Mouse (Mus musculus) heart, embryonic 10.5 days (tissue): ENCODE data around the gene Ssbp4. TPM values are rescaled to one million over a fixed set of nuclear protein-coding genes. Genes with fewer than 3 reads are reported as not detected.

Experiments used
- DNase-seq: peaks from one replicate; pipeline ENCODE4 v3.0.0-alpha.2; 2017; ENCODE audit warnings: low spot score
- H3K27ac ChIP-seq: fragments of 300-500 bp; sonication (generic); 2 replicates; pipeline ENCODE4 v1.5.1; 2016; ENCODE audit warnings: mild to moderate bottlenecking
- H3K27me3 ChIP-seq: fragments of 300-500 bp; sonication (generic); 2 replicates; pipeline ENCODE4 v1.6.1; 2016; ENCODE audit warnings: mild to moderate bottlenecking; ENCODE audit not compliant: poor library complexity, insufficient read depth, severe bottlenecking
- H3K36me3 ChIP-seq: fragments of 300-500 bp; sonication (generic); 2 replicates; pipeline ENCODE4 v1.6.1; 2016; ENCODE audit warnings: mild to moderate bottlenecking, moderate library complexity
- H3K4me1 ChIP-seq: fragments of 300-500 bp; sonication (generic); 2 replicates; pipeline ENCODE4 v1.6.1; 2016; ENCODE audit warnings: mild to moderate bottlenecking
- H3K4me3 ChIP-seq: fragments of 300-500 bp; sonication (generic); 2 replicates; pipeline ENCODE4 v1.5.1; 2016; ENCODE audit warnings: mild to moderate bottlenecking, moderate library complexity
- H3K9me3 ChIP-seq: fragments of 300-500 bp; sonication (generic); 2 replicates; pipeline ENCODE4 v1.6.1; 2016; ENCODE audit warnings: mild to moderate bottlenecking, moderate library complexity
- WGBS: fragments of 180-500 bp; shearing (Covaris S2); methylation state at CpG from one replicate; pipeline ENCODE4 v1.1.7; 2016; 5-methylcytosine and 5-hydroxymethylcytosine counted together
- polyA plus RNA-seq: library from polyadenylated mRNA; unstranded; fragments of >200 nt; fragmentation: Nextera tagmentation; extraction: Ambion mirVana; gene quantifications from 2 replicates; pipeline ENCODE4 v1.2.1, GENCODE M21; 2016

The Ssbp4 gene
- polyA plus RNA-seq, 1 experiment from 2014 or later: 107 TPM

DNA sequence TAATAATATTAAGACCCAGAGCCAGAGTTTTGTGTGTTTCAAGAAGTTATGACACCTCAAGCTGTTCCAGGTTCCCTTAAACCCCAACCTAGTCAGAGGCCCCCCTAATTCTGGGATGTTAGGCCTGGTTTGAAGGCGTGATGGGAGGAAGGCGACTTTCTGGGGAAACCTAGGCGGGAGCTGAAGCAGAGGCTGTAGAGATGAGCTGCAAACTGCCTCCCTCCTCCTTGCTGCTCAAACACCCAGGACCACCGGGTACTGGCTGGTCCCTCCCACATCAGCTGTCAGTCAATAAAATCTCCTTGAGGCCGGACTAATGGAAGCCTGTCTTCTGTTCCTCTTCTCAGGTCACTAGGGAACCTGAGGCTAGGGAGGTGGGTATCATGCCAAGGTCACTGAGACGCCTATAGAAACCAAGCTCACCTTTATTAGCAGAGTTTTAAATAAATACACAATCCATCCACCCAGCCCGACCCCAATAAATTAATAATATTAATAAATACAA lies 20.4 kb upstream of the Ssbp4 start:
- Histone ChIP-seq H3K36me3 (no peaks in the 10 kb centered on the region), H3K27me3 (peaks cover 25% of the 10 kb centered on the region), H3K27ac (peak overlapping the region; percentile 88), H3K4me3 (peak overlapping the region; percentile 69), H3K9me3 (no peaks in the 10 kb centered on the region), H3K4me1 (peaks cover 37% of the 10 kb centered on the region)
- no peak for DNase-seq
- 54% methylated on average over 7 of the region's 7 CpGs for WGBS

DNA sequence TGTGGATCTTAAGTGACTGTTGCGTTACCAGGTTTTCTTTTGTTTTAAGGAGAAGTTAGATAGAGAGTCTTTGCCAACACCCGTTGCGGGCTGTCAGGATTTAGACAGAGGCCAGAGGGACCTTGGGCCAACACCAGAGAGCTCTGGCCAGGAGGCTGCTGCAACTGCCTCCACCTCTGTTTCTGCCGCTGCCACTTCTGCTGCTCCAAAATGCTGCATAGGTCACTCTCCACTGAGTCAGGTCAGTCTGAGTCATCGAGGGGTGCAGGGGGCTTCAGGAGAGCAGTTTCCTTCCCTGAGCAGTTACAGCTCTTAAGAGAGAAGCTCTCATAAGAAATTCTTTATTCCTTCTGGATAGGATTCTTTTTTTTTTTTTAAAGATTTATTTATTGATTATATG lies 18.4 kb upstream of the Ssbp4 start:
- DNase-seq: no peak
- H3K36me3 ChIP-seq: no peaks in the 10 kb centered on the region
- no peak overlapping the region for H3K4me3 ChIP-seq
- H3K9me3 ChIP-seq: no peaks in the 10 kb centered on the region
- 78% methylated on average over 5 of the region's 5 CpGs for WGBS
- H3K4me1 ChIP-seq: peaks cover 30% of the 10 kb centered on the region
- H3K27ac ChIP-seq: no peak overlapping the region
- H3K27me3 ChIP-seq: peaks cover 25% of the 10 kb centered on the region

DNA sequence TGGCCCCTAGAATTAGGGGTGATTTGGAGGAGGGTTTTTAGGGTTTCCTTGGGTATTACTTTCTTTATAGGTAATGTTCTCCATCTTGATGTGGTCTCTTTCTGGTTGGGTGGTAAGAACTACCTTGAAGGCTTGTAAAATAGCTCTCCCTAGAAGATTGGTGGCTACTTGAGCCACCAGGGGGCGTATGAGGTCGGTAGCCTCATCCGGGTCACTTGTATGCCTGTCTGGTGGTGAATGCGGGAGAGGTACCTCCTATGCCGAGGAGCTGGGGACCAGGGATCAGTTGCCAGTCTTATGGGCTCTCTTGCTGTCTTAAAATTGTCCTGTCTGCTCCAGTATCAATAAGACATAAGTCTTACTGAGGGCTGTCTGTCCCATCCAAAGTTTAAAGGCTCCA lies 16.4 kb upstream of the Ssbp4 start:
- H3K4me1 ChIP-seq: peaks cover 27% of the 10 kb centered on the region
- no peaks in the 10 kb centered on the region for H3K36me3 ChIP-seq
- H3K27ac ChIP-seq: no peak overlapping the region
- 16% methylated on average over 5 of the region's 5 CpGs for WGBS
- peaks cover 29% of the 10 kb centered on the region for H3K27me3 ChIP-seq
- no peaks in the 10 kb centered on the region for H3K9me3 ChIP-seq
- H3K4me3 ChIP-seq: no peak overlapping the region
- no peak for DNase-seq

DNA sequence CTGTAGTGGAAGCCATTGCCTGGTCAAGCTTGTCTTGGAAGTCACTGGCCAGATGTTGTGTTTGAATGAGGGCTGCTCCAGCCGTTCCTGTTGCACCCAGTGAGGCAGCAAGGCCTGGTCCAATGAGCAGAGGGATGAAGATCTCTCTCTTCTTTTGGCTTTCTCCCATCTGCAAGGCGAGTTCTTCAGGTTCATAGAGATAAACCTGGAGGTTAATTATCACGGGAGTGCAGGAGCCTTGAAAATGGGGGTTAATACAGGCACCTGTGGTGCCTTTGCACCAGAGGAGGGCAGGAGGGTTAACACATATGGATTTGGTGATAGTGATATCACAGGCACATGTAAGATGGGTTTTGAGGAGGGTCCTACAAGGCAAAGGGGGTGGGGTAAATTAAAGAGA lies 13.5 kb upstream of the Ssbp4 start:
- Histone ChIP-seq H3K27me3 (peaks cover 34% of the 10 kb centered on the region), H3K4me1 (peaks cover 33% of the 10 kb centered on the region), H3K27ac (no peak overlapping the region), H3K9me3 (no peaks in the 10 kb centered on the region), H3K36me3 (no peaks in the 10 kb centered on the region), H3K4me3 (no peak overlapping the region)
- WGBS: 38% methylated on average over 3 of the region's 3 CpGs
- DNase-seq: peak; percentile 85

DNA sequence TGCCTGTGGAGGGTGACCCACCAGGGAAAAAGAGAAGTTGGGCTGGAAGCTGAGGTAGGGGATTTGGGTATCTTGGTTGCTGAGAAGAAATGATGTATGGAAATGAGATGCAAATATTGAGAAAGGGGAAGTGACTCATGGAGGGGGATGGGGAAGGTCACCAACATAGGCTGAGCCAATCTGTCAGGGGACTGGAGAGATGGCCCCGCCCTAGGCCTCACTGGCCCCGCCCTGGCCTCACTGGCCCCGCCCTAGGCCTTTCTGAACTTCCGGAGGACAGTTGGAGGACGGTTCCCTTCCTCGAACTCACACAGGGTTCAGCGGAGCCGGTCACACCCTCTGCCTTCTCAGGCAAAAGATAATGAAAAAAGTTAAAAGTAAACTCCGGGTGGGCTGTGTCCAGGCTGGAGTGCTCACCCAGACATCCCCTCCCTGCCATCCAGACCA lies 10.2 kb upstream of the Ssbp4 start:
- WGBS: 22% methylated on average over 9 of the region's 9 CpGs
- Histone ChIP-seq H3K9me3 (no peaks in the 10 kb centered on the region), H3K4me1 (peaks cover 42% of the 10 kb centered on the region), H3K27me3 (peaks cover 34% of the 10 kb centered on the region), H3K27ac (peak overlapping the region; percentile 57), H3K4me3 (peak overlapping the region; percentile 4; the same call in 1 of the 2 replicates), H3K36me3 (no peaks in the 10 kb centered on the region)
- DNase-seq: peak; percentile 93

DNA sequence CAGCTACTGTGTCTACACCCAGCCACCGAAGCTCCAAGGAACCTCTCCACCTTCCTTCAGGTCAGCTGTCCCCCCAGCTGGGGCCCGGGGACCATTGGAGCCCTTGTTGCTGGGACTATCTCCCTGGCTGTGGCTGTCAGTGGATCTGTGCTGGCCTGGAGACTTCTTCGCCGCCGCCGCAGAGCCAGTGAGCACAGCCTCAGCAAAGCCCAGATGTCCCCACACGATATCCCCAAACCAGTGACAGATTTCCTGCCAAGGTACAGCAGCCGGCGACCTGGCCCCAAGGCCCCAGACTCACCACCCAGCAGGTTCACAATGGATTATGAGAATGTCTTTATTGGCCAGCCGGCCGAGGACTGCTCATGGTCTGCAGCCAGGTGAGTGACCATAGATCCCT lies 9.3 kb upstream of the Ssbp4 start:
- H3K27ac ChIP-seq: peak overlapping the region; percentile 57
- H3K9me3 ChIP-seq: no peaks in the 10 kb centered on the region
- no peaks in the 10 kb centered on the region for H3K36me3 ChIP-seq
- peaks cover 42% of the 10 kb centered on the region for H3K4me1 ChIP-seq
- peaks cover 33% of the 10 kb centered on the region for H3K27me3 ChIP-seq
- 74% methylated on average over 11 of the region's 11 CpGs for WGBS
- H3K4me3 ChIP-seq: 0 out of 2 replicates have a peak overlapping the region, but pooled peaks have one; percentile 7
- DNase-seq: no peak

DNA sequence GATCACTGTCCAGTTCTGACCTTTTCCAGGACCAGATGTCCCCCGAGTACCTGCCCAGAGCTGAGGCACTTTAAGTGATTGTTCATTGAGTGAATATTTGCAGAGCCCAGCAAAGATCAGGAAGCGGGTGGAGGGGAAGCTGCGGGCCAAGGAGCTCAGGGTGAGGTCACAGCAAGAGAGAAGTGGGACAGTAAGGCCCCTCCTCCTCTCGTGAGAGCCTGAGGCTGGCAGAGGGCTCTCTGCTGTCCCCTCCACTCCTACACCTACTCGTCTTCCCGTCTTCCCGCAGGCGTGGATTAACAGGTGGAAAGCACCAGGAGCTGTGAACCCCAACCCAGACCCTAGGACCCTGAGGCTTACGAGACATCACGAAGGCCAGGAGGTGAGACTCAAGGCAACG lies 8.0 kb upstream of the Ssbp4 start:
- DNase-seq: no peak
- Histone ChIP-seq H3K27me3 (peaks cover 20% of the 10 kb centered on the region), H3K27ac (no peak overlapping the region), H3K4me3 (no peak overlapping the region), H3K4me1 (peaks cover 44% of the 10 kb centered on the region), H3K9me3 (no peaks in the 10 kb centered on the region), H3K36me3 (no peaks in the 10 kb centered on the region)
- WGBS: 47% methylated on average over 11 of the region's 11 CpGs

DNA sequence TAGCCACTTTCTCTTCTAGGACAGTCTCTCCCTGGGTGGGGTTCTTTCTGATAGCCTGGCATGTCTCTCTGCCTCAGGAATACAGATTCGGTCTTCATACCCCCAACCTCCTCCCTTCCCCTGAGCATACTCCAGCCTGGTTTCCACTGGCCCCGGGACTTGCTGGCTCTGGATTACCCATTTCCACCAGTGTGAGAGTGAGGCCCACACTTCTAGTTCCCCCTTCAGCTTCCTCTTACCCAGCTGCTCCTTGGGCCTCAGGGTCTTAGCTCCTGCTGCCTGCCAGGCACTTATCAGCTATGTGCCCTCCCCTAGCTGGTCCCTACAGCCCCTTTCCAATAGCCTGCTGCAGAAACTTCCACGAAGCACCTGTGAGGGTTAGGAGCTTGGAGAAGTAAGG lies 7.2 kb upstream of the Ssbp4 start, which contains the start of gene Lrrc25:
TSS of gene Lrrc25 (plus strand) at position 262 of the 400 bp plus-strand sequence.
- no peaks in the 10 kb centered on the region for H3K9me3 ChIP-seq
- no peak within 1 kb of the TSS for H3K4me3 ChIP-seq
- peaks cover 12% of the 10 kb centered on the region for H3K27me3 ChIP-seq
- 75% methylated on average over 3 of the region's 3 CpGs for WGBS
- peaks cover 48% of the 10 kb centered on the region for H3K4me1 ChIP-seq
- DNase-seq: no peak
- H3K27ac ChIP-seq: no peak within 1 kb of the TSS
- H3K36me3 ChIP-seq: no peaks in the 10 kb centered on the region

DNA sequence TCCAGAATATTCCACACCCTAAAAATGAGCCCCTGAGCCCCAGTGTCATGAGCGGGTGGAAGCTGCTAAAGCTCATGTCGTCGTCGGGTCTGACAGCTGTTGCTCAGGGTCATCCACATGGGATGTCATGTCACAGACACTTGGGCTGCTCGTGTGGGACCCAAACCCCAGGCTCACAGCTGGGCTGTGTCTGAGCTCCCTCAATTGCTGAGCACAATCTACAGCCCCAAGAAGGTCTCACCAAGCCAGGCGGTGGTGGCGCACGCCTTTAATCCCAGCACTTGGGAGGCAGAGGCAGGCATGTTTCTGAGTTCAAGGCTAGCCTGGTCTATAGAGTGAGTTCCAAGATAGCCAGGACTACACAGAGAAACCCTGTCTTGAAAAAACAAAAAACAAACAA lies 6.6 kb upstream of the Ssbp4 start:
- DNase-seq: no peak
- Histone ChIP-seq H3K27me3 (peaks cover 6% of the 10 kb centered on the region), H3K9me3 (no peaks in the 10 kb centered on the region), H3K27ac (no peak overlapping the region), H3K36me3 (no peaks in the 10 kb centered on the region), H3K4me3 (no peak overlapping the region), H3K4me1 (peaks cover 46% of the 10 kb centered on the region)
- 85% methylated on average over 8 of the region's 8 CpGs for WGBS

DNA sequence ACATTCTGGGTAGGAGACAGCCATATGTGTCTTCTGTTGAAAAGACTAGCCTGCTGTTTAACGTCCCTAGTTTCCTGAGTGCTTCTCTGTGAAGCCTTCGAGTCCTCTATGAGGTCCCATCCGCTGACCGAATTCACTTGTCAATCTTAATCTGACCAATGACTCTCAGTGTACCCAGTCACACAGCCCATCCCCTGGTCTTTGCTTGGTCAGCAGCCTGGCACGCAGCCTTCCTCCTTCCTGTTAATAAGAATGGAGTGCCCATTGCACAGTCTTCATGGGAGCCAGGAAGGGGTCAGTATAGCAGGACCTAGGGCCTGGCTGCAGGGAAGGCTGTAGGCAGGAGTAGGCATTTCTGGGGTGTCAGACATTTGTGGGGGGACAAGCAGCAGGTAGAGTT lies 5.8 kb upstream of the Ssbp4 start:
- Histone ChIP-seq H3K27me3 (peaks cover 5% of the 10 kb centered on the region; the same call in 1 of the 2 replicates), H3K4me3 (no peak overlapping the region), H3K36me3 (no peaks in the 10 kb centered on the region), H3K27ac (no peak overlapping the region), H3K4me1 (peaks cover 54% of the 10 kb centered on the region), H3K9me3 (no peaks in the 10 kb centered on the region)
- no peak for DNase-seq
- 73% methylated on average over 5 of the region's 5 CpGs for WGBS

DNA sequence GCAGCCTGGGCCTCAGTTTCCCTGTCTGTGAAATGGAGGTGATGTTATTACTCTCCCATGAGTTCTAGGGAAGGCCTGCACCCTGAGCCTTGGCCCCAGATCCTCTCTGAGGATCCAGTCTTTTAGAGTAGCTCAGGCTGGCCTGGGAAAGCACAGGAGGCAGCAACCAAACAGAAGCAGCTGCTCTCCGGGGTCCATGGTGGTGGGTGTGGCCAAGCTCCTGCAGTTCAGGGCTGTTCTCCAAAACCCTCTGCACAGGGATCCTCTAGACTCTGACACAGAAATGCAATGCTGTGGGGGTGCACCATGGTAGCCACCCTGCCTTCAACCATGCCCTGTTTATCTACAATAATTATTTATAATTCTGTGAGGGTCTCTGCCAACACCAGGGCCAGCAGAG lies 5.1 kb upstream of the Ssbp4 start:
- Histone ChIP-seq H3K4me1 (peaks cover 57% of the 10 kb centered on the region), H3K27me3 (peaks cover 5% of the 10 kb centered on the region; the same call in 1 of the 2 replicates), H3K4me3 (no peak overlapping the region), H3K9me3 (no peaks in the 10 kb centered on the region), H3K27ac (no peak overlapping the region), H3K36me3 (no peaks in the 10 kb centered on the region)
- WGBS: 25% methylated on average over 1 of the region's 1 CpGs
- no peak for DNase-seq

DNA sequence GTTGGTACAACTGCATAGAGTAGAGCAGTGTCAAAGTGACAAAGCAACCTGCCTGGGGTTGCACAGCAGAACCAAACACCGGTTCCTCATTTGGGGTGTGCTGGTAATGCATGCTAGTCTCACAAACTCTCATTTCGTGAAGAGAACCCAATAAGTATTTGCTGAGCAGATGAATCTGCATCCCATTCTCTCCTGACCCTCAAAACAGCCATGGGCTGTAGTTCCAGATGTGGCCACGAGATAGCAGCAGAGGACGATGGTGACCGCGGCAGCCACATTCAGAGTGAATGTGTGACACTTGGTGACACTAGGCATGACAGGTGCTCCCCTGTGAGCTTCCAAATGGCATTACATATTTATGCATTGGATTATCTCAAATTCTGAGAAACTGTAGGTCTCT lies 3.2 kb upstream of the Ssbp4 start:
- H3K27ac ChIP-seq: peak overlapping the region; percentile 97
- H3K9me3 ChIP-seq: no peaks in the 10 kb centered on the region
- H3K36me3 ChIP-seq: no peaks in the 10 kb centered on the region
- peak overlapping the region; percentile 83 for H3K4me3 ChIP-seq
- 1% methylated on average over 6 of the region's 6 CpGs for whole genome bisulfite sequencing
- no peaks in the 10 kb centered on the region for H3K27me3 ChIP-seq
- H3K4me1 ChIP-seq: peaks cover 62% of the 10 kb centered on the region
- DNase-seq: peak; percentile 92

DNA sequence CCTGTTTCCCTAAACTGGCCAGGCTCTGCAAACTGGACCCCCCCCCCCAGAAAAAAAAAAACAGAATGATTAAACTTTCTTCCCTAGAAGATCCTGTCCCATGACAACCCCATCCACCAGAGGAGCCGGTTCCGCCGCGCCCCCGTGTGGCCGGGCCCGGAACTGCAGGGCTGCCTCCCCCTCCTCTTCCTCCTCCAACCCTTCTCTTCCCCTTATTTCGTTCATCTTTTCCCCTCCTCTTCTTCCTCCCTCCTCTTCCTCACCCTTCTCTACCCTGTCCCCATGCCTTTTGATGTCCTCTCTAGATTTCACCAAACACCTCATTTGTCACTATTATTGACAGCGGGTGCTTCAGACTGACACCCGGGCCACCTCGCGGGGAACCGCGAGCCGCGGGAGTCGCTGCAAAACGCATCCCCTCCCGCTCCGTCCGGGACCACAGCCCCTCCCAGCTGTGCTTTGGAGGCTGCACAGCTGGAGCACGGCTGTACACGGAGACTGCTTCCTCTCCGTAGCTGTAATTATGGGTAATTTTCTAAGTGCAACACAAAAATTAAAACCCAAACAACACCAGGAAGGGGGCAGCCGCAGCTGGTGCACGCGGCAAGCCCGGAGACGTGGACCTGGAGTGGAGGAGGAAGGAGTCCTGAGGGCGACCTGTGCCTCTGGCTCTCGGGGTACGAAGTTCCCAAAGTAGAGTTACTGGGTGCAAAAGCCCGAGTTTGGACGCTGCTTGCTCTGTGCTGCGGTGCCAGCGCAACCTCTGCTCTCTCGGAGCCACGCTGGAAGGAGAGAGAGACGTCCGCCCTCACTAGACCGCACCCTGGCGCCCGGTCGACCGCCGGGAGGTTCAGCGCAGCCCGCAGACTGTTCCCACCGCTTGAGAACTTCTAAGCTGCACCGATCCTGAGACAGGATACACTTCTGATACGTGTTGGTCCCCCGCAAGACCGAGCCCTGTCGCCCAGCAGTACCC lies 2.4 kb upstream of the Ssbp4 start:
- H3K36me3 ChIP-seq: no peaks in the 10 kb centered on the region
- under 1% methylated on average over 54 of the region's 54 CpGs for WGBS

More for the DNA sequence above, 2.4 kb upstream of the Ssbp4 start:
- peak overlapping the region; percentile 97 for H3K27ac ChIP-seq
- DNase-seq: peak; percentile 92
- no peaks in the 10 kb centered on the region for H3K9me3 ChIP-seq
- peak overlapping the region; percentile 83 for H3K4me3 ChIP-seq
- no peaks in the 10 kb centered on the region for H3K27me3 ChIP-seq
- peaks cover 62% of the 10 kb centered on the region for H3K4me1 ChIP-seq
